Mouse (Mus musculus): Measurements from ENCODE around the gene Rps28. TPM values are rescaled to one million over a fixed set of nuclear protein-coding genes. Genes with fewer than 3 reads are reported as not detected.
"Not testable (repeated sequence)": the region's sequence is repeated elsewhere in the genome, so short reads cannot be mapped to it uniquely, and the experiment has no call there.

The Rps28 gene
- polyA plus RNA-seq, 1 experiment = 493 TPM

DNA sequence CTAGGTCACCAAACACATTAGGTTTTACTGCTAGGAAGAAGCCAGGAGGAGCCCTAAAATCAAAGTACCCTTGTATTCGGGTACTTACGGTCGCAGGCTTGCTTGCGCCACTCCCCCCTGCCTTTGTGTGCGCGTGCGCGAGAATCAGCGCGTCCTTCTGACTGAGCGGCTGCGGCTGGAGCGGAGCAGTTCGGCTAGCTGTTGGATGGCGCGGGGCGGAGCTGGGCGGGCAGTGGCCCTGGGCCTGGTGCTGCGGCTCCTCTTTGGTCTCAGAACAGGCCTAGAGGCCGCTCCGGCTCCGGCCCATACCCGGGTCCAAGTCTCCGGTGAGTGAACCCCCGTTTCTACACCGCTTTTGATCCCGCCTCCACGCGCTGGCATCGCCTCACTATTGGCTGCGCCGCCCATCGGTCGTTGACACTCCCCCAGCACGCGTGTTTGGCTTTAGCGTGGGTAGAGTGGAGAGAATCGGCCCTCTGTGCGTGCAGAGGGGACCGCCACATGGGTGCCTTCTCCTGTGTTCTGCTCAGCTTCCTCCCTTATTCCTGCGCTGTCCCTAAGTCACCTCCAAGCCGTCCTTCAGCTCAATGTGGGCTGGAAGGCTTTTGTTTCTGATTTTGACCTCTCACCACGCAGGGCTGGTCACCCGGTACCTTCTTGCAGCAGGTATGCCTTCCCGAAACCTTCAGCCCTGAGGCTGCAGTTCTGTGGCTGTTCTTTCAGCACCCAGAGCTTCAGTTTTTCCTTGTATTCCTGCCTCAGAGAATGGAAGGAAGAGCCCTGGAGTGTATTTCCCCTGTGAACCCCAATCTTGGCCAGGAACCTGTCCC is 18.8 kb upstream of the Rps28 start, which contains the start of gene Cd320:
Cd320 (plus strand) TSS at position 126 of the 830 bp plus-strand sequence.
- H3K4me1 ChIP-seq (ENCODE audit: control insufficient read depth, insufficient read depth, low read length) = no peaks in the 10 kb centered on the region
- H3K4me3 ChIP-seq (replicated peaks; ENCODE audit: insufficient read depth, low read depth, low read length) = peak within 1 kb of the TSS; percentile 74
- no peaks in the 10 kb centered on the region for H3K27me3 ChIP-seq (ENCODE audit: control insufficient read depth, insufficient read depth, low read length)
- WGBS = under 1% methylated on average over 45 of the region's 45 CpGs
- DNase-seq = peak; percentile 93 to 96
- H3K27ac ChIP-seq (ENCODE audit: insufficient read depth, low read length) = 0 out of 2 replicates have a peak within 1 kb of the TSS, but pooled peaks have one; percentile 32
- TF ChIP-seq POLR2A (IDR thresholded peaks at IDR 0.05; ENCODE audit: borderline replicate concordance, insufficient read depth, low read length) (peak; percentile 80), CTCF (IDR thresholded peaks at IDR 0.05; ENCODE audit: borderline replicate concordance, insufficient read depth, low read depth, low read length) (no peak)

DNA sequence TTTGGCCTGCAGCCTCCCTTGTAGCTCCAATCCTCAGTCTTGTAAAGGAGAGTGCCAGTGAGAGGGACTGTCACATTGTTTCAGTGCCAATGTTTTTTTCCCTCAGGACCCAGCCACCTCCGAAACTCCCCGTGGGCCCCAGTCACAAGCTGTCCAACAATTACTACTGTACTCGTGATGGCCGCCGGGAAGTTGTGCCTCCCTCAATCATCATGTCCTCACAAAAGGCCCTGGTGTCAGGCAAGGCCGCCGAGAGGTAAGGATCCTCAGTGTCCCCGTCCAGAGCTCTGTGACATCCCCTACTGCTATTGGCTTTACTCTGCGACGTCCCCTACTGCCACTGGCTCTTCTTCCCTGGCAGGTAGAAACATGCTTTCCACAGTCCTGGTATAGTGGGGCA is 5.2 kb upstream of the Rps28 start:
- Histone ChIP-seq H3K27ac (ENCODE audit: insufficient read depth, low read length) (peak overlapping the region; percentile 10; the same call in 1 of the 2 replicates), H3K4me3 (replicated peaks; ENCODE audit: insufficient read depth, low read depth, low read length) (no peak overlapping the region), H3K27me3 (ENCODE audit: control insufficient read depth, insufficient read depth, low read length) (no peaks in the 10 kb centered on the region), H3K4me1 (ENCODE audit: control insufficient read depth, insufficient read depth, low read length) (peaks cover 13% of the 10 kb centered on the region)
- WGBS = 18% methylated on average over 10 of the region's 10 CpGs
- DNase-seq = peak in 1 of 2 experiments; percentile 30
- TF ChIP-seq CTCF (IDR thresholded peaks at IDR 0.05; ENCODE audit: borderline replicate concordance, insufficient read depth, low read depth, low read length) (no peak), POLR2A (IDR thresholded peaks at IDR 0.05; ENCODE audit: borderline replicate concordance, insufficient read depth, low read length) (no peak)

DNA sequence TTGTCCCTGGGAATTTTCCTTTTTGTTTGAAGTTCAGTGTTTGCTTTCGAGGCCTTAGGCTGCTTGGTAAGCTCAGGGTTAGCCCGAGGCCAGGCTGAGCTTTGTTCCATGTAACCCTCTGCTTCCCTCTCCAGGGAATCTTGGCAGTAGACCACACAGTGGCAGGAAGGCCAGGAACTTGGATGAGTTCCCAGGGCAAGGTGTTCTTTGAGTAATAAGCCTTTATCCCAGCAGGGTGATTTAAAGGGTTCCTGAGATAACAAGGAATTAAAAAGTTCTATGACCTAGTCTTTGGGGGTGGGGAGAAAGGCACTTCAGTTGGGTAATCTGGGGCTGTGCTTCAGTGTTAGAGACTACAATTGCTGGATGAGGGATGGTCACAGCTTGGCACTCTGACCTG is 4.5 kb upstream of the Rps28 start:
- TF ChIP-seq POLR2A (IDR thresholded peaks at IDR 0.05; ENCODE audit: borderline replicate concordance, insufficient read depth, low read length) (no peak), CTCF (IDR thresholded peaks at IDR 0.05; ENCODE audit: borderline replicate concordance, insufficient read depth, low read depth, low read length) (no peak)
- Histone ChIP-seq H3K27me3 (ENCODE audit: control insufficient read depth, insufficient read depth, low read length) (no peaks in the 10 kb centered on the region), H3K4me1 (ENCODE audit: control insufficient read depth, insufficient read depth, low read length) (peaks cover 13% of the 10 kb centered on the region), H3K27ac (ENCODE audit: insufficient read depth, low read length) (peak overlapping the region; percentile 43; the same call in 1 of the 2 replicates), H3K4me3 (replicated peaks; ENCODE audit: insufficient read depth, low read depth, low read length) (no peak overlapping the region)
- peak; percentile 64 to 84 for DNase-seq
- WGBS = 3% methylated on average over 2 of the region's 2 CpGs

DNA sequence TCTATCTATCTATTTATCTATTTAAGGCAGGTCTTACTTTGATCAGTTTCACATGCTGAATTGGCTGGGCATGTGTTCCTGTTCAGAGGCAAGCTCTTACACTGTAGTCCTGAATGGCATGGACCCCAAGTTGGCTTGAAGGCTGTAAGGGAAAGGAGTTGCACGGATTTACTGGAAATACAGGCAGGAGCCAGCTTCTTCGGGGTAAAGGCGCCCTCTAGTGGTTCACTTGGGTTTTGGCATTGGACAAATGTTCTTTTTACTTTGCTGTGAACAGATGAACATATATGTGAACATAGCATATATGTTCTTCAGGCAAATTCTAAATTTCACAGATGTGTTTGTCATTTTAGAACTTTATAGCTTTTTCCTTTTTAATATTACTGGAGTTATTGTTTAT is 2.5 kb upstream of the Rps28 start:
- no peak overlapping the region for H3K4me3 ChIP-seq (replicated peaks; ENCODE audit: insufficient read depth, low read depth, low read length)
- DNase-seq = peak; percentile 74 to 77
- peak; percentile 79 for TF ChIP-seq CTCF (IDR thresholded peaks at IDR 0.05; ENCODE audit: borderline replicate concordance, insufficient read depth, low read depth, low read length)
- TF ChIP-seq POLR2A (IDR thresholded peaks at IDR 0.05; ENCODE audit: borderline replicate concordance, insufficient read depth, low read length) = no peak
- no peaks in the 10 kb centered on the region for H3K27me3 ChIP-seq (ENCODE audit: control insufficient read depth, insufficient read depth, low read length)
- no peak overlapping the region for H3K27ac ChIP-seq (ENCODE audit: insufficient read depth, low read length)
- H3K4me1 ChIP-seq (ENCODE audit: control insufficient read depth, insufficient read depth, low read length) = peaks cover 13% of the 10 kb centered on the region
- 0% methylated on average over 3 of the region's 3 CpGs for WGBS

DNA sequence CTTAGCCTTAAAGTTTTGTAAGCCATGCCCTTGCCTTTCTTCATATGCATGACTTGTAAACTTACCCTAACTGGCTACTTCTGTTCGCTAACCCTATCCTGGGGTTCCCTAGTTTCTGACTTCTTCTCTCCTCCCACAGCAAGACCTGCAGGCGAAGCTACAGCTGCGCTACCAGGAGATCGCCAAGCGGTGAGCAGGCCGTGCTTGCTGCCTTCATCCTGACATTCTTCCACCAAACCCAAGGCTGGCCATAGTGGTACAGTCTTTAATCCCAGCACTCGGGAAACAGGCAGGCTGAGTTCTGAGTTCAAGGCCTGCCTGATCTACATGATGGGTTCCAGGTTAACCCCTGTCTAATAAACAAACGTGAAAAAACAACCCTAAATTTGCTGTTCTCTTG is 1.1 kb upstream of the Rps28 start:
- TF ChIP-seq POLR2A (IDR thresholded peaks at IDR 0.05; ENCODE audit: borderline replicate concordance, insufficient read depth, low read length) (no peak), CTCF (IDR thresholded peaks at IDR 0.05; ENCODE audit: borderline replicate concordance, insufficient read depth, low read depth, low read length) (no peak)
- 76% methylated on average over 8 of the region's 8 CpGs for WGBS
- peak overlapping the region; percentile 30 for H3K4me3 ChIP-seq (replicated peaks; ENCODE audit: insufficient read depth, low read depth, low read length)
- H3K27ac ChIP-seq (ENCODE audit: insufficient read depth, low read length) = no peak overlapping the region
- H3K27me3 ChIP-seq (ENCODE audit: control insufficient read depth, insufficient read depth, low read length) = no peaks in the 10 kb centered on the region
- DNase-seq = no peak
- peaks cover 13% of the 10 kb centered on the region for H3K4me1 ChIP-seq (ENCODE audit: control insufficient read depth, insufficient read depth, low read length)

DNA sequence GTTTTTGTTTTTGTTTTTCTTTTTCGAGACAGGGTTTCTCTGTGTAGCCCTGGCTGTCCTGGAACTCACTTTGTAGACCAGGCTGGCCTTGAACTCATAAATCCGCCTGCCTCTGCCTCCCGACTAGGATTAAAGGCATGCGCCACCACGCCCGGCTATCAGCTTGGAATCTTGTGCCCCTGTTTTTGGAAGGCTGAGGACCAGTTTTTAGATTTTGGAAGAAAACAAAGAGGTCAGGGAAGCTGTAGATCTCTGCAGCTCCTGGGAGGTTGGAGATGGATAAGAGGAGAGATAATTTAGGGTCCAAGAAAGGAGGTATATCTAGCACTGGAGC is 602 bp upstream of the Rps28 start:
- not testable (repeated sequence) for DNase-seq; H3K27ac ChIP-seq (ENCODE audit: insufficient read depth, low read length); H3K27me3 ChIP-seq (ENCODE audit: control insufficient read depth, insufficient read depth, low read length)
- Histone ChIP-seq H3K4me1 (ENCODE audit: control insufficient read depth, insufficient read depth, low read length) (peaks cover 13% of the 10 kb centered on the region), H3K4me3 (replicated peaks; ENCODE audit: insufficient read depth, low read depth, low read length) (peak overlapping the region; percentile 97)
- WGBS = 5% methylated on average over 6 of the region's 6 CpGs

DNA sequence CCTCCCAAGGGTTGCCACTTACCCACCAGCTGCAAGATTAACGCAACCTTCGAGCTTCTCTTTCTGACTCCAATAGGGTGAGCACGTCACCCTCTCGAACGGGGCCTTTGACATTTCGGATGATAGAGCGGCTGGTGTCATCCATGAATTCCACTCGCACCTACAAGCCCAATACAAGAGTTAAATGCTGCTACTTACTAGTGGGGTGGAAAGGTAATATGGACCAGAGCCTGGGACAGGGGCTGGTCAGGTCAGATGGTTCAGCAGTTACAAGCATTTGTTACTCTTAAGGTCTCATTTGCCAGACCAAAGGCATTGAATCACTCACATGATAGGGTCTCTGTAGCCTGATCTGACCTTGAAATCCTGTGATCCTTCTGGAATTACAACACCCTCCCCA is 1.2 kb downstream of the Rps28 start:
- not testable (repeated sequence) for H3K4me1 ChIP-seq (ENCODE audit: control insufficient read depth, insufficient read depth, low read length); DNase-seq; H3K27me3 ChIP-seq (ENCODE audit: control insufficient read depth, insufficient read depth, low read length); H3K27ac ChIP-seq (ENCODE audit: insufficient read depth, low read length)
- WGBS = 75% methylated on average over 8 of the region's 8 CpGs
- H3K4me3 ChIP-seq (replicated peaks; ENCODE audit: insufficient read depth, low read depth, low read length) = peak overlapping the region; percentile 97

DNA sequence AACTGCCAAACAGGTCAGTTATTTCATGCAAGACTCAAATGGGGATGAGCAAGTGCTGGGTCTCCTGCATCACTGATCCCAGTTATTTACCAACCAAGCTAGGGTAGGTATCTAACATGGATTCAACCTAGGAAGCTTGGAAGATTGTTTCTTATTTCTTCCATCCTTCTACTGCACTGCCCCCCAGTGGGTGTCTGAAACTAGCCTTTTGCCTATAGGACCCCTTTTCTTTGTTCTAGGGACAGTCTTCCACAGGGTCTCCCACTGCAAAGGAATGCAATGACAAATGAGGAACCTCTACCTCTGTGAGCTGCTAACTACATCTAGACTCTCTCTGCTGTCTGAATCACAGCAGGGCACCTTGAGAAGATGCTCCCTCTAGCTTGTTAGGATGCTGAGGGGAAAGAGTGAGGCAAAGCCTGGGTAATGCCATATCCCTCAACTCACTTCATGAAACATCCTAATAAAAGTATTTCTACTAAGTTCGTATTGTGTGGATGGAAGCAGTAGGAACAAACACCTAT is 1.9 kb downstream of the Rps28 start:
- WGBS = 77% methylated on average over 1 of the region's 1 CpGs
- DNase-seq = no peak
- Histone ChIP-seq H3K27ac (ENCODE audit: insufficient read depth, low read length) (no peak overlapping the region), H3K27me3 (ENCODE audit: control insufficient read depth, insufficient read depth, low read length) (no peaks in the 10 kb centered on the region), H3K4me1 (ENCODE audit: control insufficient read depth, insufficient read depth, low read length) (peaks cover 8% of the 10 kb centered on the region; the same call in 1 of the 2 replicates), H3K4me3 (replicated peaks; ENCODE audit: insufficient read depth, low read depth, low read length) (no peak overlapping the region)
- TF ChIP-seq CTCF (IDR thresholded peaks at IDR 0.05; ENCODE audit: borderline replicate concordance, insufficient read depth, low read depth, low read length) = no peak
- TF ChIP-seq POLR2A (IDR thresholded peaks at IDR 0.05; ENCODE audit: borderline replicate concordance, insufficient read depth, low read length) = no peak
